Mouse (Mus musculus): ENCODE measurements at regions not wholly inside any gene's neighbourhood (a gene's known extent, or its start where the extent isn't known, plus 50 kb on each side); places are given as distances from the start of the nearest gene placed in this dataset.

DNA sequence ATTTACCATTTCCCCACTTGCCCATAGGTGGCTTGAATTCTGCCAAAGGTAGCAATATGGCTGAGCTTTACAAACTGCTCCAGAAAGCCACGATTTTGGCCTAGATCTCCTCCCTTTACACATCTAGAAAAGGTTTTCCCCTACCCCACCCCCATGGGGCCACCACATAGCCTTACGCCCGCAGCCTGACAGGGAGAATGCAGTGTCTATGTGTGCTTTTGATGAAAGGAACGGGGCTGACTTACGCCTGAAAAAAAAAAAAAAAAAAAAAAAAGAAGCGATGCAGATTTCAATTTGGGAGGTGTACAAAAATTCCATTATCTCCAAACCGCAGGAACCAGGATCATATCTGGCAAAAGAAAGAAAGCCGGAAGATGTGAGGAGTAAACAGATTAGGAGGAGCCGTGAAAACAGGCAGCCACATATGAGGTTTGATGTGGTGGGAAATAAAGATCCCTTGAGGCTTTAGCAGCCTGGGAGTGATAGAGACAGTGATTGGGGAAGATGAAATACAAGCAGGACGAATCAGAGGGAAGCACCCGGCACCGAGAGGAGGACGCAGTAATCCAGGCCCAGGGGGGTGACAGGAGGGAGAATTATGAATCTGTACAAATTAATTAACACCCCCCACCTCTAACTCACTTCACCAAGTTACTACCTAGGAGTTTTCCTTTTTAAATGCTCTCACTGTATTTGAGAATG, 121.4 kb upstream of the Vldlr start:
- no peak for TF ChIP-seq ZMIZ1 (IDR thresholded peaks at IDR 0.05; ENCODE audit: low read depth, low read length)
- no peak for TF ChIP-seq MXI1 (IDR thresholded peaks at IDR 0.05; ENCODE audit: low read depth, low read length)
- TF ChIP-seq CTCF (IDR thresholded peaks at IDR 0.05 in 2 of 3, conservative IDR thresholded peaks at IDR 0.05 in 1 of 3; ENCODE audit: control insufficient read depth in 1 of 3, insufficient read depth in 1 of 3, low read depth in 2 of 3, low read length in 3 of 3, poor library complexity in 1 of 3, severe bottlenecking in 1 of 3): no peak
- no peak for TF ChIP-seq ZNF384 (IDR thresholded peaks at IDR 0.05; ENCODE audit: low read depth, low read length)
- no peak for TF ChIP-seq MAZ (IDR thresholded peaks at IDR 0.05; ENCODE audit: low read depth, low read length)
- no peak for TF ChIP-seq ZC3H11A (IDR thresholded peaks at IDR 0.05; ENCODE audit: low read depth, low read length)
- TF ChIP-seq SMC3 (IDR thresholded peaks at IDR 0.05; ENCODE audit: low read depth, low read length): no peak
- TF ChIP-seq POLR2A (IDR thresholded peaks at IDR 0.05; ENCODE audit: control insufficient read depth in 1 of 2, insufficient read depth in 1 of 2, low read depth in 1 of 2, low read length in 2 of 2, poor library complexity in 1 of 2): no peak
- TF ChIP-seq USF1 (IDR thresholded peaks at IDR 0.05; ENCODE audit: low read depth, low read length): no peak
- no peak for TF ChIP-seq ZKSCAN1 (IDR thresholded peaks at IDR 0.05; ENCODE audit: low read depth, low read length)
- no peak for TF ChIP-seq GATA1 (IDR thresholded peaks at IDR 0.05; ENCODE audit: low read depth, low read length)
- TF ChIP-seq SIN3A (IDR thresholded peaks at IDR 0.05; ENCODE audit: low read length): no peak
- no peak for TF ChIP-seq EP300 (IDR thresholded peaks at IDR 0.05; ENCODE audit: low read depth in 1 of 2, low read length in 2 of 2)
